Mouse (Mus musculus) layer of hippocampus, adult 11-12 months (tissue): ENCODE data around the gene Hist1h3h.
"Not testable (repeated sequence)": the region's sequence is repeated elsewhere in the genome, so short reads cannot be mapped to it uniquely, and the experiment has no call there.

Experiments used
- DNase-seq: peaks from one replicate; pipeline ENCODE4 v3.0.0; 2022; ENCODE audit warnings: low spot score

Hist1h3h gene

DNA sequence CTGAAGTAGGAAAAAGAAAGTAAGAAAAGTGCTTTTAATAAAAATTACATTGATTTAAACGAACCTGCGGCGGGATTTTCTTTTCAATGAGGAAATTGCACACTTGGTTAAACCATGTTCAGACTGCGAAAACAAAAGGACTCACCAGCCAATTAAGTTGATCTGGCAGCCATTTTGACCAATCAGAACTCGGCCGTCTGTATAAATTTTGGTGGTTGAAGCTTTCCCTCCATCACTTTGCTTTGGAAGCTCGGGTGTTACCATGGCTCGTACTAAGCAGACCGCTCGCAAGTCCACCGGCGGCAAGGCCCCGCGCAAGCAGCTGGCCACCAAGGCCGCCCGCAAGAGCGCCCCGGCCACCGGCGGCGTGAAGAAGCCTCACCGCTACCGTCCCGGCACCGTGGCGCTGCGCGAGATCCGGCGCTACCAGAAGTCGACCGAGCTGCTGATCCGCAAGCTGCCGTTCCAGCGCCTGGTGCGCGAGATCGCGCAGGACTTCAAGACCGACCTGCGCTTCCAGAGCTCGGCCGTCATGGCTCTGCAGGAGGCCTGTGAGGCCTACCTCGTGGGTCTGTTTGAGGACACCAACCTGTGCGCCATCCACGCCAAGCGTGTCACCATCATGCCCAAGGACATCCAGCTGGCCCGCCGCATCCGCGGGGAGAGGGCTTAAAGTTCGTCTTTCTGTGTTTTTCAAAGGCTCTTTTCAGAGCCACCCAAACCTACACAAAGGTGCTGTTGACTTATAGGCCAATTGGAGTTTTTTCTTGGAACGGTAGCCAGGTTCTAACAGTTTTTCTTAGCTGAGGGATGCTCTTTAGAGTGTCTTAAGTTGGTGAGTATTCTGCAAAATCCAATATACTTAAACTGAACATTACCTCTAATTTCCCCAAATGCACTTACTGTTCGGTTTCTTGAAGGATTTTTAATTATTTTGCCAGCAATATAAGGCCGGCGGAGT is at the start of gene Hist1h3h:
Hist1h3h (plus strand) TSS at position 263 of the 961 bp plus-strand sequence.
- peak; percentile 91 for DNase-seq

DNA sequence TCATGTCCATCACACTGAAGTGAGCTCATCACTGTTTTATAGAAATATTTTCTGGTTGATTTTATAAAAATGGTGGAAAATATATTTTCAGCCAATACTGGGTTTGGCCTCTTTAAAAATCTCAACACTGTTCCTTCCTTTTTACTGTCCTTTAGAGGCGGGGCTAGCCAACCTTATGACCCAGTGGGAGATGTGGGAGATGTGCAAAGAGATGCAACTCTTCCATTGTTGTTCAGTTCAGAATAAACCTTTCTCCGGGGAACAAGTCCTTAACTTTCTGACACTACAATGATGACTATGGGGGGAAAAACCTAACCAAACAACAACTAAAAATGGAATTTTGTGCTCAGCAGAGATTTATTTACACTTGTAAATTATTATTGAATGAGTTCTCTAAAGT is 40.2 kb upstream of the Hist1h3h start, which contains the start of gene Olfr1360:
Olfr1360 (minus strand) TSS at position 101 of the 400 bp plus-strand sequence.
- no peak for DNase-seq

DNA sequence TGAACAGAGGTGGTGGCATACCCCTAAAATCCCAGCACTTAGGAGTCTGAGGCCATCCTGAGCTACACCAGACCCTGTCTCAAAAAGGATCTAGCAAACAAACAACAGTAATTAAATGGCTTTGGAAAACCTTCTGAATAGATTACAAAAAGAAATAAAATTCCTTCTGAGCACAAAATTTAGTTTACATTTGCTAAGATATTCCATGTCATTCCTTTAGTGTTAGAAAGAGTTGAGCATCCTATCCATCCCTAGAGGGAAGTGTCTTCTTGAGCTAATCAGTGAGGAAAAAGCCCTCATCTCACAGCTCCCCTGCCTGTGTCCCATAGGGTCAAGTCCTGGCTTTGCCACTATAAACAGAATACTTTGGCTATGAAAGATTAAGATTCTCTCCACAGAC is 19.6 kb upstream of the Hist1h3h start, which contains the start of gene Olfr1359:
Olfr1359 (plus strand) TSS at position 301 of the 400 bp plus-strand sequence.
- DNase-seq: no peak

DNA sequence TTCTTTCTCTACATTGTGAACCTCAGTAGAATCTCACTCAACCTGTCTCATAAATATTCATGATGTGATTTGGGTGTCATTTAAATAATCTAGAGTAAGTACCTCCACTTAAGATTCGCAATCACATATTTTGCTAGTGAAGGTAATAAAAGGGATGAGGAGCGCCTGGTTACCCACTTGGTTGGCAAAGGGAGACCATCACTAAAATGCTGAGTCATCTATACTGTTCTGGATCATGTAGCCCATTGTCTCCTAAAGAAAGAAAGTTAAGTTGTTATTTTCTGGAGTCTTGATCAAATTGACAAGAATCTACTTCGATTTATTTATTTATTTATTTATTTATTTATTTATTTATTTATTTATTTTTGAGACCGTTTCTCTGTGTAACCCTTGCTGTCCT is 10.8 kb upstream of the Hist1h3h start:
- no peak for DNase-seq

DNA sequence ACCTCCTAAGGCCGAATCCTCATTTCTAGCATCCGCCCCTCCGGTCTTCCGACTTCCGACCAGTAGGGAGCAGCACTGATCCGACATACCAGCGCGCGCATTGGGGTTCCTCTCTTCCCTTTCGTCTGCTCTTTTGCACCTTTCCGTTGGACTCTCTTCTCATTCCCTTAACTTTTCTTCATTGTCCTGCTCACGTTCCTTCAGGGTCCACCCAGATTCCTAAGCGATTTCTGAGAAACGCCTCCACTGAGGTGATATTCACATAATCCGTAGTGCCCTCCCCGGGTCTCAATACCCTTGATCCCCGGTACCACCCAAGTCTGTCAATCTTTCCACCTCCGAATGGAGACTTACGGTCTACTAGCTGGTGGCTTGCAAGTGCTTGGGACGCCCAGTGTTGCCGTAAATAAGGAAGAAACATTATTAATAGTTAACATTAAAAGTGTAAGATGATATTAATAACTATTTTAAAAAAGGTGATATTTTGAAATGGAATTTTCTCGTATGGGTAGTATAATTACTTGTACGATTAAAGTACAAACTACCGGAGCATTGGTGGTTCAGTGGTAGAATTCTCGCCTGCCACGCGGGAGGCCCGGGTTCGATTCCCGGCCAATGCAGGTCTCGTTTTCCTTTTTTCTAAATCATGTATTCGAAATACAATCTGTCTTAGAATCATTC is 7.3 kb upstream of the Hist1h3h start:
- peak; percentile 91 for DNase-seq

DNA sequence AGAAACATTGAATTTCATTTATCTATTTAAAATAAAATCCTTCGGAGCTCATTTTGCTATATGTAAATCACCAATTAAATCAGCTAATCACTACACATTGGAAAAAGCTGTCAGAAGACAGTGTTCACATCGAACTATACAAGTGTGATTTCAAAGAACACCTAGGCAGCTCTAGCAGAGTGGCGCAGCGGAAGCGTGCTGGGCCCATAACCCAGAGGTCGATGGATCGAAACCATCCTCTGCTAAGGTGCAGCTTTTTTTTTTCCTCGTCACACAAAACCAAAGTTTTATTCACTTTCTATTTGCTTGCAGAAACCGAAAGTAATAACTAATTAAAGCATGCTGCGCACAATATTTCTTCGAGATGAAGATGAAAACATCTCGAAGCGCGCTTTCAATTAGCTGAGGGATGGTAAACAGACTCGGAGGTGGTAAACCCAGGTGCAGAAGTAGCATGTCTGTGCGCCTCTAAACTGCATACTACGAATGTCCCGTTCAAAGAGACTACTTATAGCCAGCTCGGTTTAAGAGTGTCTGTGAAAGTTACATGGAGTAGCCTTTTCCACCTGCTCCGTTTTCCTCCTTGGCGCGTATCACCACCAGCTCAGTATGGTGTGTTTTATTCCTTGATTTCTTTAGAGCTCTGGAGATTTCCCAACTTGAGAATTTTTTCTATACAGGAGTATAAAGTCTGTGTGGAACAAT is 6.5 kb upstream of the Hist1h3h start:
- DNase-seq: peak; percentile 78

DNA sequence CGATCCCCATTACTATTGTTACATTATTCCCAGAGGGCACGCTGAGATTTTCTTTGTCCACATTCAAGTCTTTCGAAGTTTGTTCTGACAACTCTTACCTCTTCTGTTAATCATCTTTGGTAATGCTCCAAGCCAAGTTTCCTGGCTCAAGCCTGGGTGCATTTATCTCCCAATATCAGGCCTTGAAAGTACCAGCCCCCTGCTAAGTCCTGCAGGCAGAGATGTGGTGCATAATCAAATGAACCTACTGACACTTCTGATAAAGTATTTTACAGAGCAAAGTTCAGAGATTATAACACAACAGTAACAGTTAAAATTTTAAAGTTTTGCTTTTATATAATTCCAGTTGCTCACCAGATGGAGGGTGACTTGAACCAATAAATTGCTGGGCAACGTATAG is 5.8 kb upstream of the Hist1h3h start:
- no peak for DNase-seq

DNA sequence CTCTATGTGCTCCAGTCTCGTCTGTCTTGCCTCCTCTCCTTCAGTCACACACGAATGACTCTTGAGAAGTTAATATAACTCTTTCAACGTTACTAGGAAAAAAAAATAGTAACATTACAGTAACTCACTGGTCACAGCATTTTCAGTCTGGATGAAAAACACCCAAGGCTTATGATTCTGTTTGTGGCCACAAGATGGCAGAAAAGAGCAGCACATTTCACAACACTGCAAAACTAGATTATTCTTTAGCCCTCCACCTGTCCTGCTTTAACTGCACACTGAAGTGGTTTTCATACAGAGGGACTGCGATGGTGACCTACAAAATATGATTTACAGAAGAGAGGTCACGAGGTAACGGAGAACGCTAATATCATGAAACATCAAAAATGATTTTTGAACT is 2.7 kb upstream of the Hist1h3h start:
- DNase-seq: peak; percentile 69

DNA sequence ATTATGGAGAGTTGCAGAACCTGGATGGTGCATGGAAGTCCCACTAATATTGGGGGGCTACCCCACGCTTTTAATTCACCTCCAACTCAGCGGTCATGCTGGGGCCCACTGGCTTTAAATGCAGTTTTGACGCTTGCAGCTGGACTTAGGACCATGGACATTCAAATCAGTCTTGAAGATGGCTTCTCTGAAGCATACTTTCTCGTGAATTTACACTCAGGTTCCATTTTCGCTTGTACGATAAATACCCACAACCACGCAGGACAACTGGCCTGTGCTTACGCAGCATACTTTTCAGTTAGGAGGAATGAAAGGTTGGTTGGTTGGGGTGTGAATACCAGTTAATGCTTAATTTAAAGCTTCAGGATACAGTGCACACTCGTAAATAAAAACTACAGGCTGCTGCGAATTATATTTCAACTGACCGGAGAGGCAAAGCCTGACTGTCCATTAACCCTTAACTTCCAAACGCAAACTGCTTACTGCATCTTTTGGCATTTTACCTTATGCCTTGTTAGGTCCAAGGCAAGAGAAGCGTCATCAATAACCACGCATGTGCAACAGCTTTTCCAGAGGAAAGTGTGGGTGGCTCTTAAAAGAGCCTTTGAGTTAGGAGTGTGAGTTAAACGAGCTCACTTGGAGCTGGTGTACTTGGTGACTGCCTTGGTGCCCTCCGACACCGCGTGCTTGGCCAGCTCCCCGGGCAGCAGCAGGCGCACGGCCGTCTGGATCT is 2.2 kb upstream of the Hist1h3h start:
- DNase-seq: no peak

DNA sequence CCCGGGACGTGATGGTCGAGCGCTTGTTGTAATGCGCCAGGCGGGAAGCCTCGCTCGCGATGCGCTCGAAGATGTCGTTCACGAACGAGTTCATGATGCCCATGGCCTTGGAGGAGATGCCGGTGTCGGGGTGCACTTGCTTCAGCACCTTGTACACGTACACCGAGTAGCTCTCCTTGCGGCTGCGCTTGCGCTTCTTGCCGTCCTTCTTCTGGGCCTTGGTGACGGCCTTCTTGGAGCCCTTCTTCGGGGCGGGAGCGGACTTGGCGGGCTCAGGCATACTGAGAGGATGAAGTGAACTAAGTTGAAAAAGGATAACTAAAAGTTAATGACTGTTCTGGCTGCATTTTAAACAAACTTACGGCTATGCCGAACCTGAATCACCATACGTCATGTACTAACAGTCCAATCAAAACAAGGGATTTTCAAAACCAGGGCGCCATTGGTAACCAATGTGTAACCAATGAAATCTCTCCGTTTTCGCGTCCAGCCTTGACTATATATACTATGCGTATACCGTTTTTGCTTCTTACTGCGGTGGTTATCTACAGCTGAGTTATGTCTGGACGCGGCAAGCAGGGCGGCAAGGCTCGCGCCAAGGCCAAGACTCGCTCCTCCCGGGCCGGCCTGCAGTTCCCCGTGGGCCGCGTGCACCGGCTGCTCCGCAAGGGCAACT is 1.5 kb upstream of the Hist1h3h start, which contains the start of the genes Hist1h2bl and Hist1h2ai:
Hist1h2bl (minus strand) TSS at position 280 of the 676 bp plus-strand sequence.
Hist1h2ai (plus strand) TSS at position 559 of the 676 bp plus-strand sequence.
- DNase-seq: peak; percentile 91

DNA sequence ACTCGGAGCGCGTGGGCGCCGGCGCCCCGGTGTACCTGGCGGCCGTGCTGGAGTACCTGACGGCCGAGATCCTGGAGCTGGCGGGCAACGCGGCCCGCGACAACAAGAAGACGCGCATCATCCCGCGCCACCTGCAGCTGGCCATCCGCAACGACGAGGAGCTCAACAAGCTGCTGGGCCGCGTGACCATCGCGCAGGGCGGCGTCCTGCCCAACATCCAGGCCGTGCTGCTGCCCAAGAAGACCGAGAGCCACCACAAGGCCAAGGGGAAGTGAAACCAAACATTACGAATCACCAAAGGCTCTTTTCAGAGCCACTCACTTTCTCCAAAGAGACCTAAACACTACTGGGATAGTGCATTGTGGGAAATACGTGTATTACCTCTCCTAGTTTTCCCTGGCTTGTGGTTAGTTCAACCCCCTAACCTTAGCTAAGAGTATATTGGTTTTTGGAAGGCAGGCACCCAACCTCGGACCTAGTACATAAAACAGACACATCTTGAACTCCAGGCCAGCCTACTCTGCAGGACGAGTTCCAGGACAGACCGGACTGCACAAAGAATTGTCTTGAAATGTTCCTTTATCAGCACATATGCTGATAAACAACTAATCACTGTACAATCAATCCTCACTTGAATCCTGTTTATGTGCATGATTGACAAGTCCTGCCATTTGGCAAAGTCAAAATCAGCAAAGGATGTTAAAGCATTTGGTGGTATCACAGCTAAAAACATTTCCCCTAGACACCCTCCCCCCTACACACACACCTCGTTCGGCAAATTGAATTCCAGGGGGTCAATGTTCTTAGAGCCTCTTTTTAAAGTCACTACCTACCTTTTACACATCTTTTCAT is 693 bp upstream of the Hist1h3h start:
- DNase-seq: peak; percentile 16

DNA sequence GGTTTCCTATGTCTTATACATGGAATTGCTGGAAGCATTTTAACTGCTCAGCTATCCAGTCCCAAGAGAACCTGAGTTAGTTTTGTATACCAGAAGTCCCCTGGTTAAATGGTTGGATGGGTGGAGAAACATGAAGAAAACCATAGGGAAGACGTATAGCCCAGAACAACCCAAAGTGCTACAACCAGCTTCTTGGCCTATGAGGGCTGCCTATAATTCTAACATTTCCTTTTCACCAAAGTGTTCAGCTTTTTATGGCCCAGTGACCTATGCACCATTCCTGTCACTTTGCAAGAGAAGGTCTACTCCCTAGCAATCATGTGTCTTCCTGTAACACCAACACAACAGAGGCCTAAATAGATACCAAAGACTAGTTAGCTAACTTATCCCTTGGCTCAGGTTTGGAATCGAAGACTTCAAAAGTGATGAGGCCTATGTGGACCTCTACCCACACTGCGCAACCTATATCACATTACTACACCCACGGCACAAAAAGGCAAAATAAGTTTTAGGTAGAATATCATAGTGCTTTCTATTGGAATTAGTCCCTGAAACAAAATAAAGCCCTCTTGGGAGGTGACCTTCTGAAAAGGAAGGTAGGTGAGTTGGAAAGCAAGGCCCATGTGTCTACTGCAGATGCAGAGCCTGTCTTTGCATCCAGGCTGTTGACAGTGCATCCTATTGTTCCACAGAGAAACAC is 1.1 kb downstream of the Hist1h3h start:
- no peak for DNase-seq

DNA sequence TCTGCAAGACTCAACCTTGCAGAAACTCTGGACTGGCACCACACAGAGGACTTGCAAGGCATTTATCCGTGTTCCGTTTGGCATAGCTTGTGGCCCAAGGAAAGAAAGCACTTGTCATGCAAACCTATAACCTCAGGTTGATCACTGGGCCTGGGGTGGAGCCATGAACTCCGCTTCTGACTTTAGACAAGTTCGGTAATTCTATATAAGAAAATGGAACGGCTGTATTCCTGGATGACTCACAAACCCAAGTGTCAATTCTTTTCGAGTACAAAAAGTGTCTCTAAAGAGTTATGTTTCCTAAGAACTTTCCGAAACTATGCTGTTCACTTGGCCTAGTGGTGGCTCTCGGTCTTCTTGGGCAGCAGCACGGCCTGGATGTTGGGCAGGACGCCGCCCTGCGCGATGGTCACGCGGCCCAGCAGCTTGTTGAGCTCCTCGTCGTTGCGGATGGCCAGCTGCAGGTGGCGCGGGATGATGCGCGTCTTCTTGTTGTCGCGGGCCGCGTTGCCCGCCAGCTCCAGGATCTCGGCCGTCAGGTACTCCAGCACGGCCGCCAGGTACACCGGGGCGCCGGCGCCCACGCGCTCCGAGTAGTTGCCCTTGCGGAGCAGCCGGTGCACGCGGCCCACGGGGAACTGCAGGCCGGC is 3.8 kb downstream of the Hist1h3h start:
- DNase-seq: not testable (repeated sequence)

DNA sequence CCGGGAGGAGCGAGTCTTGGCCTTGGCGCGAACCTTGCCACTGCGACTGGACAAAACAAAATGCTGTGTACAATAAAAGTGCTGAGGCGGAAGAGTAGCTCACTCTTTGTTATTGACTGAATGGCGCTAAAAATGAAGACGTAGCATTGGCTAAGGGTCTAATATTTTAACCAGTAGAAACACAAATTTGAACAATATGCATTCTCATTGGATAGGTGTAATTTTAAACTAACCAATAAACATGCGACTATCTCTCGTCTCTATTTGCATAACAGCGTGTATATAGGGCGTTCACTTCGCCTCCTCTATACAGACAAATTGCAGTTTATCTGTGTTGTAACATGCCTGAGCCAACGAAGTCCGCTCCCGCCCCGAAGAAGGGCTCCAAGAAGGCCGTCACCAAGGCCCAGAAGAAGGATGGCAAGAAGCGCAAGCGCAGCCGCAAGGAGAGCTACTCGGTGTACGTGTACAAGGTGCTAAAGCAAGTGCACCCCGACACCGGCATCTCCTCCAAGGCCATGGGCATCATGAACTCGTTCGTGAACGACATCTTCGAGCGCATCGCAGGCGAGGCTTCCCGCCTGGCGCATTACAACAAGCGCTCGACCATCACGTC is 4.4 kb downstream of the Hist1h3h start, which contains the start of gene Hist1h2bm:
Hist1h2bm (plus strand) TSS at position 288 of the 616 bp plus-strand sequence.
- DNase-seq: peak; percentile 70

DNA sequence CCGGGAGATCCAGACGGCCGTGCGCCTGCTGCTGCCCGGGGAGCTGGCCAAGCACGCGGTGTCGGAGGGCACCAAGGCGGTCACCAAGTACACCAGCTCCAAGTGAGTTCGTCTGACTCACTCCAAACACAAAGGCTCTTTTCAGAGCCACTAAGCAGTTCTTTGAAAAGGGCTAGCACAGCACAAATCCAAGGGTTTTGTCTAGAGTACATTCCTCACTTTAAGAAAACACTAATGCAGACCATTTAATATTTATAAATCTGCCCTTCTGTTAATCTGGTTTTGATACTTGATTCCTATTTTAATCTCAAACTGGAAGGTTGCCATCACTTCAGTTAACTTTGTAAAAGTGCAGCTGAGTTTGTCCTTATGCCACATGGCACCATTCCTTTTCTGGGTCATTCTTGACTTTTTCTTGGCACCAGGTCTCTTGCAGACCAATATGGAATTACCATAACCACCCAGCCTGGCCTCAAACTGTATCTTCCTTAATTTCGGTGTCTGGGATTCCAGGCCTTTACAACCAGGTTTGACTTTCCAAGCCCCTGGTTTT is 5.0 kb downstream of the Hist1h3h start:
- no peak for DNase-seq

DNA sequence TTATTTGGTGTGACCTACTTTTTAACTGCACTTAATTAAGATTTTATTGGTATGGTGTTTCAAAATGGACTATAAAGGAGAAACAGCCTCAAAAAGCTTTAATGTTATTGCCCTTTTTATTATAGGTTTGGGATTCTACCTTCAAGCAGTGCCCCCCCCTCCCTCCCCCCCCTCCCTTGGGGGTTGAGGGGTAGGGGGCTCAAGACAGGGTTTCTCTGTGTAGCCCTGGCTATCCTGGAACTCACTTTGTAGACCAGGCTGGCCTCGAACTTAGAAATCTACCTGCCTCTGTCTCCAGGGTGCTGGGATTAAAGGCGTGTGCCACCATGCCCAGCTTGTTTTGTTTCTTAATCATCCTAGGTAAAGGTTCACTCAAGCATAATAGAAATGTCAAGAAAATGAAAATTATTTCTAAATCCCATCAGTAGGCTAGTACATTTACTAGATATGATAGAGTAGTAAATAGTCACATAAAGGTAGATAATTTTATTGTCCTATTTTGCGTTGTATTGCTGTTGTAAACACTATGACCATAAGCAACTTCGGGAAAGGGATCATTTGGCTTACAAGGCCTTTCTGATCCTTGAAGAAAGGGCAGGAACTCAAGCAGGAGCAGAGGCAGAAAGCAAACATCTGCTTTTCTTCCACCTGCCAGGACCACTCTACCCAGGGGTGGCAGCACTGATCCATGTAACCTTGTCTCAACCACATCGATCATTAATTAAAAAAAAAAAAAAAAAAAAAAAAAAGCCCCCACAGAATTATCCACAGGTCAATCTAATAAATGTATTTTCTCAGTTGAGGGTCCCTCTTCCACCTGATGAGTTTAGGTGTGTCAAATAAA is 5.8 kb downstream of the Hist1h3h start:
- no peak for DNase-seq
